Mouse (Mus musculus): ENCODE results near the gene Slit3.

DNA sequence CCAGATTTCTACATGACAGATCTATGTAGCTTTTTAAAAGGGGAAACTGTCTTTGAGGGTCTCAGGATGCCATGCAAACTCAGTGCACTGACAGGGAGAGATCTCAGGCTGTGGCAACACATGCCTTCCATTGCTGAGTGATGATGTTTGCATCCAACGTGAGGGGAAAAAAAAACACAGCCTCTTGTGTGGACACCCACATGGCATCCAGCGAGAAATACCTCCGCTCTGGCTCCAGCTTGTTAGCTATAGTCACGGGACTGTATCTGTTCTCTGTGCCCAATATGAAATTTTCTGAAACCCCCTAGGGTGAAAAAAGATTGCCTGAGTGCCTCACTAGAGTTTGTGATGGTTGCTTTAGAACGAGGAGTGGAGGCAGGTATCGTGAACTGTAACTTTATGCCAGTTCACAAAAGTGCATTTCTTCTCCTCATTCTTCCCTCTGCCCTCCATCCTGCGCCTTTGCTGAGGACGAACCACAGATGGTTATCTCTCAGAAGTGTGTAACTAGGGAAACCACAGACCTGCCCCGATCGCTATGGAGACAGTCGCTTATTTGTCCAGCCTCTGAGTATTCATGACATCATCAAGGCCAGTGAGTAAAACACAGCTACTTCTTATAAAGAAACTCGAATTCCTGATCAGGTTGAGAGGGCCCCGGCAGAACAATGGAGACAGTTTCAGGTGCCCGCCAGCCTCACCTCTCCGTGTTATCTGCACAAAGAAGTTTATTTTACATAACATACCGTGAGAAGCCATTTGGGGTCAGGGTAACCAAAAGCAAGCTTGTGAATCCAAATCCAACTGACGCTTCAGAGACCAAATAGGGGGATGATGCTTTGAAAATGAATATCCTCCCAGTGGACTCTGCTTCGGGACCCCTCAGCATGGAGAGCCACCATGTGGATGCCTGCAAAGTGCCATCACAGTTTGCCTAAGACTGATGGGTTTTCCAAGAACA lies 416.4 kb downstream of the Slit3 start:
- TF ChIP-seq GATA1 (IDR thresholded peaks at IDR 0.05; ENCODE audit: borderline replicate concordance, low read length) (no peak), FLI1 (IDR thresholded peaks at IDR 0.05; ENCODE audit: low read length) (no peak)
